Mouse (Mus musculus) midbrain, embryonic 10.5 days (tissue): Measurements from ENCODE around the gene Spata13. TPM values are rescaled to one million over a fixed set of nuclear protein-coding genes. Genes with fewer than 3 reads are reported as not detected.
A peak's percentile ranks its signal among the peaks of the same experiment; 100 is the strongest.

ENCODE experiments used
- DNase-seq: peaks from one replicate; pipeline ENCODE4 v3.0.0-alpha.2; 2017; ENCODE audit warnings: low spot score
- H3K27ac ChIP-seq: fragments of 300-500 bp; sonication (generic); replicated peaks from 2 replicates; pipeline ENCODE4 v1.5.1; 2016; ENCODE audit warnings: mild to moderate bottlenecking
- H3K27me3 ChIP-seq: fragments of 300-500 bp; sonication (generic); 2 replicates; pipeline ENCODE4 v1.6.1; 2016; ENCODE audit warnings: low read depth, mild to moderate bottlenecking; ENCODE audit not compliant: poor library complexity, severe bottlenecking
- H3K36me3 ChIP-seq: fragments of 300-500 bp; sonication (generic); 2 replicates; pipeline ENCODE4 v1.6.1; 2016; ENCODE audit warnings: mild to moderate bottlenecking, moderate library complexity
- H3K4me1 ChIP-seq: fragments of 300-500 bp; sonication (generic); 2 replicates; pipeline ENCODE4 v1.6.1; 2016
- H3K4me3 ChIP-seq: fragments of 300-500 bp; sonication (generic); 2 replicates; pipeline ENCODE4 v1.5.1; 2016; ENCODE audit warnings: mild to moderate bottlenecking, moderate library complexity
- H3K9me3 ChIP-seq: fragments of 300-500 bp; sonication (generic); replicated peaks from 2 replicates; pipeline ENCODE4 v1.6.1; 2016; ENCODE audit warnings: mild to moderate bottlenecking
- WGBS: fragments of 180-500 bp; shearing (Covaris S2); methylation state at CpG from one replicate; pipeline ENCODE4 v1.1.7; 2016; 5-methylcytosine and 5-hydroxymethylcytosine counted together
- polyA plus RNA-seq: library from polyadenylated mRNA; unstranded; fragments of >200 nt; fragmentation: Nextera tagmentation; extraction: Ambion mirVana; gene quantifications from 2 replicates; pipeline ENCODE4 v1.2.1, GENCODE M21; 2016

Gene Spata13
- polyA plus RNA-seq, 1 experiment from 2014 or later: 67.9 TPM

- WGBS: 49% methylated on average over 7 of the region's 7 CpGs
- Histone ChIP-seq H3K27ac (peak overlapping the region; percentile 64), H3K36me3 (peaks cover 42% of the 10 kb centered on the region)
Observed at GRCm38 (mm10) chr14:60688509-60689205, 54.9 kb downstream of the Spata13 start.

GRCm38 (mm10) chr14:60689768-60690167 lies 56.0 kb downstream of the Spata13 start:
- 89% methylated on average over 5 of the region's 5 CpGs for WGBS
- DNase-seq: no peak
- Histone ChIP-seq H3K4me3 (no peak overlapping the region), H3K4me1 (peaks cover 69% of the 10 kb centered on the region), H3K27ac (peak overlapping the region; percentile 50), H3K36me3 (peaks cover 51% of the 10 kb centered on the region), H3K9me3 (no peaks in the 10 kb centered on the region), H3K27me3 (no peaks in the 10 kb centered on the region)

More at GRCm38 (mm10) chr14:60688509-60689205, 54.9 kb downstream of the Spata13 start:
- Histone ChIP-seq H3K9me3 (no peaks in the 10 kb centered on the region), H3K27me3 (no peaks in the 10 kb centered on the region), H3K4me1 (peaks cover 66% of the 10 kb centered on the region), H3K4me3 (no peak overlapping the region)
- DNase-seq: peak; percentile 64

GRCm38 (mm10) chr14:60690631-60691030 lies 56.8 kb downstream of the Spata13 start:
- H3K27ac ChIP-seq: peak overlapping the region; percentile 50
- peaks cover 53% of the 10 kb centered on the region for H3K36me3 ChIP-seq
- H3K9me3 ChIP-seq: no peaks in the 10 kb centered on the region
- no peak for DNase-seq
- no peaks in the 10 kb centered on the region for H3K27me3 ChIP-seq
- peaks cover 69% of the 10 kb centered on the region for H3K4me1 ChIP-seq
- WGBS: 35% methylated on average over 7 of the region's 7 CpGs
- H3K4me3 ChIP-seq: no peak overlapping the region

- WGBS: 86% methylated on average over 11 of the region's 11 CpGs
- Histone ChIP-seq H3K36me3 (peaks cover 65% of the 10 kb centered on the region), H3K27me3 (no peaks in the 10 kb centered on the region), H3K4me3 (no peak overlapping the region), H3K4me1 (peaks cover 62% of the 10 kb centered on the region), H3K9me3 (no peaks in the 10 kb centered on the region), H3K27ac (no peak overlapping the region)
- no peak for DNase-seq
Observed at GRCm38 (mm10) chr14:60693122-60693536, 59.3 kb downstream of the Spata13 start.

- no peak overlapping the region for H3K4me3 ChIP-seq
- no peak for DNase-seq
- peaks cover 65% of the 10 kb centered on the region for H3K36me3 ChIP-seq
- H3K27ac ChIP-seq: no peak overlapping the region
- no peaks in the 10 kb centered on the region for H3K9me3 ChIP-seq
- WGBS: 89% methylated on average over 5 of the region's 5 CpGs
- H3K27me3 ChIP-seq: no peaks in the 10 kb centered on the region
- H3K4me1 ChIP-seq: peaks cover 57% of the 10 kb centered on the region
Observed at GRCm38 (mm10) chr14:60693666-60694065, 59.9 kb downstream of the Spata13 start.

GRCm38 (mm10) chr14:60694215-60694997 lies 60.6 kb downstream of the Spata13 start:
- Histone ChIP-seq H3K4me1 (peaks cover 55% of the 10 kb centered on the region), H3K4me3 (no peak overlapping the region), H3K9me3 (no peaks in the 10 kb centered on the region), H3K36me3 (peaks cover 69% of the 10 kb centered on the region), H3K27me3 (no peaks in the 10 kb centered on the region), H3K27ac (no peak overlapping the region)
- DNase-seq: no peak
- 80% methylated on average over 14 of the region's 14 CpGs for WGBS

GRCm38 (mm10) chr14:60697351-60697750 lies 63.5 kb downstream of the Spata13 start:
- no peaks in the 10 kb centered on the region for H3K27me3 ChIP-seq
- H3K4me3 ChIP-seq: no peak overlapping the region
- 0 out of 2 replicates have a peak overlapping the region, but pooled peaks have one; percentile 1 for H3K27ac ChIP-seq
- peaks cover 64% of the 10 kb centered on the region for H3K36me3 ChIP-seq
- H3K9me3 ChIP-seq: no peaks in the 10 kb centered on the region
- DNase-seq: no peak
- peaks cover 29% of the 10 kb centered on the region for H3K4me1 ChIP-seq
- WGBS: 89% methylated on average over 6 of the region's 8 CpGs

- WGBS: 86% methylated on average over 10 of the region's 10 CpGs
- no peak for DNase-seq
- H3K4me3 ChIP-seq: no peak overlapping the region
Observed at GRCm38 (mm10) chr14:60698980-60699379, 65.2 kb downstream of the Spata13 start.

GRCm38 (mm10) chr14:60702377-60703140 lies 68.8 kb downstream of the Spata13 start:
- 83% methylated on average over 10 of the region's 10 CpGs for WGBS
- no peak overlapping the region for H3K27ac ChIP-seq
- no peak for DNase-seq
- H3K36me3 ChIP-seq: peaks cover 44% of the 10 kb centered on the region
- H3K4me3 ChIP-seq: no peak overlapping the region
- no peaks in the 10 kb centered on the region for H3K9me3 ChIP-seq
- no peaks in the 10 kb centered on the region for H3K27me3 ChIP-seq
- peaks cover 13% of the 10 kb centered on the region; the same call in 1 of the 2 replicates for H3K4me1 ChIP-seq

More at GRCm38 (mm10) chr14:60698980-60699379, 65.2 kb downstream of the Spata13 start:
- H3K27me3 ChIP-seq: no peaks in the 10 kb centered on the region
- H3K36me3 ChIP-seq: peaks cover 48% of the 10 kb centered on the region
- no peaks in the 10 kb centered on the region for H3K9me3 ChIP-seq
- no peak overlapping the region for H3K27ac ChIP-seq
- H3K4me1 ChIP-seq: peaks cover 14% of the 10 kb centered on the region

- Histone ChIP-seq H3K27me3 (no peaks in the 10 kb centered on the region), H3K4me1 (peaks cover 7% of the 10 kb centered on the region; the same call in 1 of the 2 replicates), H3K27ac (no peak overlapping the region), H3K9me3 (no peaks in the 10 kb centered on the region), H3K4me3 (no peak overlapping the region), H3K36me3 (peaks cover 53% of the 10 kb centered on the region)
- DNase-seq: no peak
- WGBS: 89% methylated on average over 6 of the region's 6 CpGs
Observed at GRCm38 (mm10) chr14:60704510-60704909, 70.7 kb downstream of the Spata13 start.

GRCm38 (mm10) chr14:60704961-60705360 lies 71.2 kb downstream of the Spata13 start:
- Histone ChIP-seq H3K36me3 (peaks cover 53% of the 10 kb centered on the region), H3K9me3 (no peaks in the 10 kb centered on the region), H3K27me3 (no peaks in the 10 kb centered on the region), H3K27ac (no peak overlapping the region), H3K4me3 (no peak overlapping the region), H3K4me1 (0 out of 2 replicates have a peak, but pooled peaks cover 5% of the 10 kb centered on the region)
- WGBS: 77% methylated on average over 3 of the region's 3 CpGs
- DNase-seq: no peak

- H3K36me3 ChIP-seq: peaks cover 87% of the 10 kb centered on the region
- 0 out of 2 replicates have a peak, but pooled peaks cover 5% of the 10 kb centered on the region for H3K4me1 ChIP-seq
- 71% methylated on average over 11 of the region's 11 CpGs for WGBS
Observed at GRCm38 (mm10) chr14:60709192-60709591, 75.4 kb downstream of the Spata13 start.

More at GRCm38 (mm10) chr14:60709192-60709591, 75.4 kb downstream of the Spata13 start:
- Histone ChIP-seq H3K9me3 (no peaks in the 10 kb centered on the region), H3K4me3 (no peak overlapping the region), H3K27ac (peak overlapping the region; percentile 38; the same call in 1 of the 2 replicates), H3K27me3 (no peaks in the 10 kb centered on the region)
- no peak for DNase-seq
